Mouse (Mus musculus) NIH3T3 (cell line): ENCODE data around the gene Ppp1r35.

Source experiments
- DNase-seq: peaks from one replicate; pipeline ENCODE4 v3.0.0-alpha.2; 2012; ENCODE audit warnings: low read depth

The Ppp1r35 gene

DNA sequence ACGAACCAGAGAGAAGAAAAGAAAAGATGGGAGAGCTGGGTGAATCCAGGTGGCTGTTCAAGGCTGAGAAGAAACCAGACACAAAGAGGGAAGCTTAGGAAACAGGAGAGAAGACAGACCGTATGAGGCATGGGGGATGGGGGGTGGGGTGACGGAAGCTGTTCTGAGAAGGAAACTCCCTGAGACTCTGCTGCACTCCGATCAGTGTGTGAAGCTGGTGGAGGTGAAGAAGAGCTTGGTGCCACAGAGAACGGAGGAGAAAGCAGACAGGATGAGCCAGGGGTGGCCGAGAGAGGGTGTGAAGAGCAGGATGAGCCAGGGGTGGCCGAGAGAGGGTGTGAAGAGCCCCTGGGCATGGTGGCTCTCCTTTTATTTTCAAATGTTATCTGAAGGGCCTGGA, 47.8 kb downstream of the Ppp1r35 start:
- no peak for DNase-seq

DNA sequence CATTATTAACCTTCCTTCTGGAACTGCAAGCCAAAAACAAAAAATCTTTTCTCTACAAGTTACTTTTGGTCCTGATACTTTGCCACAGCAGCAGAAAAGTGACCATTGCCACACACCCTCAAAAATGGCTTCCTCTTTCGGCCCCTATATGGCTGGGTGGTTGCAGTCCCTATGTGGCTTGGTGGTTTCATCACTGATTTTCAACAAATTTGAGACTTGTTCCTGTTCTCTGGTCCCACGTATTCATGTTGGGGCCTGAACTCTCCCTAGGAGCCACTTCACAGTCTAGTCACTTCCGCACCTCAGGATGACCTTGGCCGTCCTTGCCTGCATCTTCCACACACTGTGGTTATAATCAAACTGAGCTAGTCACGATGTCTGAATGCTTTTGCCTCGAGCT, 50.0 kb downstream of the Ppp1r35 start:
- no peak for DNase-seq
